Mouse (Mus musculus): ENCODE measurements around the gene Adpgk. TPM values are rescaled to one million over a fixed set of nuclear protein-coding genes. Genes with fewer than 3 reads are reported as not detected.
A peak's percentile ranks its signal among the peaks of the same experiment; 100 is the strongest.

Adpgk gene
- polyA plus RNA-seq (2014; fragmentation: Nextera tagmentation; extraction: Ambion mirVana): 50.9 and 51.7 TPM in 2 replicates

DNA sequence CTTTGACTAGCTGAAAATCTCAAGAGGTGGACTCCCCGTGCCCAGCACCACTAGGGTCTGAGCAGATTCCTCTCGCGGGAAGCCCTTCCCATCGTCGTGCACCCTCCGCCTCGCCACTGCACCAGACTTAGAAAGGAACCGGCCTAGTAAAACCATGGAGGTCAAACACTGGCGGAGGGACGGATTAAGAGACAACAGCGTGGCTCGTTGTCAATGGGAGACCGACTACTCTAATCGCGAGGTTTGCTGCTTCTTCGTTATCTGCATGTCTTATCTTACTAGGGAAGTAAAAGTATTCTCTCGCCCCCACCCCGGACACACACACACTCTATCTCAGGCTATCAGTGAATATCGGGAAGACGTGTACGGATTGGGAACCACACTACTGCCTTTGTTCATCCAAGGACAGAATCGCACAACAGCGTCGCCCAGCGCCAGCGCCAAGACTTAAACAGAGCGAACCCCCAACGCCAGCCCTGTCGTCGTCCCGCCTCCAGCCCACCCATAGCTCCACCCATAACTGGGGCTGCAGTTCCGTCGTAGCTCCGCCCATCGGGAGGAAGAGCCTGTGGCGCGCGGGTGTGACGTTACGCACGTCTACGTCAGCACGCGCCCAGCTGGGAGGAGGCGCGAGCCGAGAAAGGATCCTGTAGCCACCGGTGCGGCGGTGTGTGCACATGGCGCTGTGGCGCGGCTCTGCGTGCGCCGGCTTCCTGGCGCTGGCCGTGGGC is at the start of gene Adpgk:
Gene Adpgk, plus strand, starts transcription at position 602 of the 731 bp plus-strand sequence.
- WGBS: 2% methylated on average over 44 of the region's 58 CpGs
- peak; percentile 98 for ATAC-seq (ENCODE audit: low read depth)
- peaks cover 36% of the 10 kb centered on the region for H3K4me1 ChIP-seq (ENCODE audit: control insufficient read depth, insufficient read depth, low read length)

DNA sequence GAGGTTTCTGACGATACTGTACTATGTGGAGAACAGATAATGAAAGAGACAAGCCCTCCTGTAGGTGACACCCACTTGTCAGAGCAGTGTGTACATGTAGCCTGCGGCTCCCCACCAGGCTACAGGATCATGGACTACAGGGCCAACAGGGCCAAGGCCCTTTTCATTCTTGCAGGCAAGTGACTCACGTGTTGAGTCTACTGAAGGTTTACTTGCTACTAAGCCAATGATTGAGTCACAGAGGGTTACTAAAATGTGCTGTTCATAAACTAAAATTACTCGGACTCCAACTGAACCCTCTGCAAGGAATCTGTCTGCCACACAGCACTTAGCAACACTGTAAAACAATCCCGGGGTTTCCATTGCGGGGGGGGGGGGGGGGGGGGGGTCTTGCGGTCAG is 46.2 kb upstream of the Adpgk start:
- Histone ChIP-seq H3K9me3 (ENCODE audit: control insufficient read depth, low read length) (no peaks in the 10 kb centered on the region), H3K27ac (replicated peaks; ENCODE audit: low read depth, low read length) (no peak overlapping the region), H3K4me3 (ENCODE audit: low read depth, low read length) (no peak overlapping the region), H3K36me3 (ENCODE audit: control insufficient read depth, insufficient read depth, low read length) (no peaks in the 10 kb centered on the region), H3K4me2 (ENCODE audit: low read depth, low read length) (no peak overlapping the region), H3K4me1 (ENCODE audit: control insufficient read depth, insufficient read depth, low read length) (0 out of 2 replicates have a peak, but pooled peaks cover 13% of the 10 kb centered on the region), H3K27me3 (replicated peaks; ENCODE audit: control insufficient read depth, insufficient read depth, low read length) (no peaks in the 10 kb centered on the region), H3K9ac (ENCODE audit: low read depth, low read length) (no peak overlapping the region)
- WGBS: 57% methylated on average over 5 of the region's 7 CpGs
- ATAC-seq (ENCODE audit: low read depth): no peak
- DNase-seq (ENCODE audit: low spot score): no peak

More for the DNA sequence above, at the start of gene Adpgk:
- DNase-seq (ENCODE audit: low spot score): peak; percentile 99
- Histone ChIP-seq H3K9me3 (ENCODE audit: control insufficient read depth, low read length) (no peaks in the 10 kb centered on the region), H3K27ac (replicated peaks; ENCODE audit: low read depth, low read length) (peak within 1 kb of the TSS; percentile 93), H3K27me3 (replicated peaks; ENCODE audit: control insufficient read depth, insufficient read depth, low read length) (no peaks in the 10 kb centered on the region), H3K4me3 (ENCODE audit: low read depth, low read length) (peak within 1 kb of the TSS; percentile 85), H3K9ac (ENCODE audit: low read depth, low read length) (peak within 1 kb of the TSS; percentile 93), H3K4me2 (ENCODE audit: low read depth, low read length) (peak within 1 kb of the TSS; percentile 77), H3K36me3 (ENCODE audit: control insufficient read depth, insufficient read depth, low read length) (no peaks in the 10 kb centered on the region)

DNA sequence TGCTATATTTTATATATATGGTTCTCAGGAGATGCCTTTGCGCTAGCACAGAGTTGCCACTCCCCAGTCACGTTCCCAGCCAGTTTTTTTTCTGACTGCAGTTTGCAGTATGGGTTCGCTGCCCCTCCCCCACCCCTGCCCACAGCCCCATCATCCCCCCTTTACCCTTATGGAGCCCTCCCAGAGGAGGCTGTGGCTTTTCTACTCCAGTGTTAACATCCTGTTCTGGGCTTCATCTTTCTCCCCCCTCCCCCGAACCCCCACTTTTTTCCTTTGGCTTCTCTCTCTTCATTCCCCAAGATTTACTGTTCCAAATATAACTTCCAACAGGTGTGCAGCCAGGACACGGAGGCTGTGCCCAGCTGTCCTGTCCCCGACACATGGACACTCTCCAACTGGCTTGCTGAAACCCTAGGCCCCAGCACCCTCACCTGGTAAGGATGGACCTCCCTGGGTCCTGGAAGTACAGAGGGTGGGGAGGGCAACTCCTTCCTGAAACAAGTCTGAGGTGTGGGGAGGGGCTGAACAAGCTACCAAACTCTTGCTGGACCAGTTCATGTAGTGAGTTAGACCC is 44.8 kb upstream of the Adpgk start:
- Histone ChIP-seq H3K27me3 (replicated peaks; ENCODE audit: control insufficient read depth, insufficient read depth, low read length) (no peaks in the 10 kb centered on the region), H3K9ac (ENCODE audit: low read depth, low read length) (no peak overlapping the region), H3K4me1 (ENCODE audit: control insufficient read depth, insufficient read depth, low read length) (0 out of 2 replicates have a peak, but pooled peaks cover 13% of the 10 kb centered on the region), H3K4me2 (ENCODE audit: low read depth, low read length) (no peak overlapping the region), H3K36me3 (ENCODE audit: control insufficient read depth, insufficient read depth, low read length) (no peaks in the 10 kb centered on the region), H3K4me3 (ENCODE audit: low read depth, low read length) (no peak overlapping the region), H3K9me3 (ENCODE audit: control insufficient read depth, low read length) (no peaks in the 10 kb centered on the region), H3K27ac (replicated peaks; ENCODE audit: low read depth, low read length) (peak overlapping the region; percentile 48; the same call in 1 of the 2 replicates)
- ATAC-seq (ENCODE audit: low read depth): peak; percentile 68
- whole genome bisulfite sequencing: 31% methylated on average over 6 of the region's 6 CpGs
- peak; percentile 44 for DNase-seq (ENCODE audit: low spot score)

DNA sequence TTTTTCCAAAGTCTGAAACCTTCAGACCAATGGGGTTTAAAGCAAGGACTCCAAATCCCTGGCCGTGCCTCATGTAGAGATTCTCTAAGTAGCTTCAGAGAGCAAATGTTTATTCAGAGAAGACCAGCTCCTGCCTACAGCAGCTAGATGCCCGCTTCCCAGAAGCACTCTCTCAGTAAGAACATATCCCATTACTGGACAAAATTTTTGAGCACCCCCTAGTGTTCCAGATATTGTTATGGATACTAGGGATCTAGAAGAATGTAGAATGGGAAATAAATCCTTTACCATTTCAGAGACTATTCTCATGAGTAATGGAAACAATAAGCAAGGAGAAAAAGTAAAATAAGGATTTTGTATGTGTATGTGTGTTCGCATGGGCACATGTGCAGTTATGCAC is 42.0 kb upstream of the Adpgk start:
- Histone ChIP-seq H3K4me3 (ENCODE audit: low read depth, low read length) (no peak overlapping the region), H3K36me3 (ENCODE audit: control insufficient read depth, insufficient read depth, low read length) (no peaks in the 10 kb centered on the region), H3K9me3 (ENCODE audit: control insufficient read depth, low read length) (no peaks in the 10 kb centered on the region), H3K4me2 (ENCODE audit: low read depth, low read length) (no peak overlapping the region), H3K9ac (ENCODE audit: low read depth, low read length) (no peak overlapping the region), H3K4me1 (ENCODE audit: control insufficient read depth, insufficient read depth, low read length) (0 out of 2 replicates have a peak, but pooled peaks cover 13% of the 10 kb centered on the region), H3K27ac (replicated peaks; ENCODE audit: low read depth, low read length) (no peak overlapping the region), H3K27me3 (replicated peaks; ENCODE audit: control insufficient read depth, insufficient read depth, low read length) (no peaks in the 10 kb centered on the region)
- no peak for ATAC-seq (ENCODE audit: low read depth)
- peak; percentile 41 for DNase-seq (ENCODE audit: low spot score)
- WGBS: 73% methylated on average over 3 of the region's 3 CpGs

DNA sequence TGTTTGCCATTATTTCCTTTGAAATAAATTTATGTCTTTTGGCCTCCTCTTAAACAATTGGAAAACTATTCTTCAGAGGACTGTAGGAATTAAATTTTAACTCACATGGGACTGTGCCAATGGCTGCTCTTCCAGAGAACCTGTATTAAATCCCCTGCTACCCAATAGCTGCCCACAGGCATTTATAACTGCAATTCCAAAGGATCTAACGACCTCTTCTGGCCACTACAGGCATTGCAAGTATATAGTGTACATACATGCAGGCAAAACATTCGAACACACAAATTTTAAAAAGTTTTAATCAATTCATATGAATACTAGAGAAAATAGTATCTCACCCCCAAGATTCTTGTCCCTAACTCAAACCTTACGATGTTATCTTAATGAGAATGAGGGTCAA is 41.1 kb upstream of the Adpgk start:
- no peak overlapping the region for H3K4me2 ChIP-seq (ENCODE audit: low read depth, low read length)
- peaks cover 13% of the 10 kb centered on the region; the same call in 1 of the 2 replicates for H3K4me1 ChIP-seq (ENCODE audit: control insufficient read depth, insufficient read depth, low read length)
- DNase-seq (ENCODE audit: low spot score) (no peak), ATAC-seq (ENCODE audit: low read depth) (no peak)
- WGBS: 63% methylated on average over 3 of the region's 3 CpGs
- no peak overlapping the region for H3K4me3 ChIP-seq (ENCODE audit: low read depth, low read length)
- no peaks in the 10 kb centered on the region for H3K27me3 ChIP-seq (replicated peaks; ENCODE audit: control insufficient read depth, insufficient read depth, low read length)
- H3K36me3 ChIP-seq (ENCODE audit: control insufficient read depth, insufficient read depth, low read length): no peaks in the 10 kb centered on the region
- H3K9me3 ChIP-seq (ENCODE audit: control insufficient read depth, low read length): no peaks in the 10 kb centered on the region
- H3K9ac ChIP-seq (ENCODE audit: low read depth, low read length): no peak overlapping the region
- no peak overlapping the region for H3K27ac ChIP-seq (replicated peaks; ENCODE audit: low read depth, low read length)

DNA sequence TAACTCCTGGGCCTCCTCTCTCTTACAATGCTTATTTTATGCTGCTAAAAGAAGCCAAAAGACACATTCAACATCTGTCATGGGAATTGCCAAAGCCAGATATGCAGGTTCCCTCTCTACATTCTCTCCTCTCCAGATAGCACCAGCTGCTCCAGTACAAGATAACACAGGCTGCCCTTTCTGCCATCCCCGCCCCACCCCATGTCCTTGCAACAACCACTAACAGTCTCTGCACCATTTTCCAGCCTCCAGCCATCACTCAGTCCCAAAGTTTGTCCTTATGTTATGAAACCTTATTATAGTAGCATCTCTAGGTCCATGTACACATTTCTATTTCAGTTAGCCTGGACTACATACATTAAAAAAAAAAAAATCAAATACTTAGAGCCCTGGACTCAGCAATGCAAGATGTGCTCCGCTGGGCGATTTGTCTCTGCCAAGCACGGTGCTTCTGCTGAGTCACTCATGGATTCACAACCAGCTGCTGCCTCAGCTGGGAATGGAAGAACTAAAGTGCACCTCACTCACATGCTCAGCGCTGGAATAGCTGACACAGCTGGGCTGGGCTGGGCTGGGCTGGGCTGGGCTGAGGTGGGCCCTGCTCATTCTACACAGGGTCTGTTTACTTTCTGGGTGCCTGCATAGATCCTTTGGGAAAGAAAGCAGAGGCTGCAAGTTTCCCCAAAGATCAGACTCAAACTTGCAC is 36.5 kb upstream of the Adpgk start:
- ATAC-seq (ENCODE audit: low read depth) (peak; percentile 33; the same call in 1 of the 2 replicates), DNase-seq (ENCODE audit: low spot score) (peak; percentile 45)
- WGBS: 64% methylated on average over 5 of the region's 5 CpGs

DNA sequence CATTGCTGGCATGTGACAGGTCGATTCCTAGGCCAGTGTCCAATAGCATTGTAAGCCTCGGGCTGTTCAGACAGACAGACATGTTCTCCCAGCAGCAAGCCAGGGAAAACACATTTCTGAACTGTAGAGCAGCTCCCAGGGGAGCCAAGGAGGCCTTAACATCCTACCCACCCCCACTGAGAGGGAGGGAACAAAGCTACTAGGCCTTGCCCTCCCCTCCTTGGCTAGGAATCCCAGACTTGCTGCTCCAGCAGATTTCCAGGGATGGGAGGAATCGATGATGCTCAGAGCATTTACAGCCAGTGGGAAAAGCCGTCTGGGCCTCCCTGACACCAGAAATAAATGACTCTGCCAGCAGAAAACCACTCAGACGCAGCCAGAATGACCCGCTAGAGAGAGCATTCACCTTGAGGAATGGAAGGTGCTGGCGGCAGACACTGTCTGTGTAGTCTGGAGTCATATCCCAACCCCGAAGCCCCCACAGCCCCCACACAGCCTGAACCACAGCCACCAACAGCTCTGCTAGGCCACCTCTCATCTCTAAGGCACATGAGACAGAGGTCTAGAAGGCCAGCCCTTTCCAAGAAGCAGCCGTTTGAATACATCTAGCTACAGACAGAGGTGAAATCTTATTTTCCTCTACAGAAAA is 31.4 kb upstream of the Adpgk start:
- WGBS: 61% methylated on average over 9 of the region's 9 CpGs
- no peak overlapping the region for H3K9ac ChIP-seq (ENCODE audit: low read depth, low read length)
- H3K4me2 ChIP-seq (ENCODE audit: low read depth, low read length): no peak overlapping the region
- H3K9me3 ChIP-seq (ENCODE audit: control insufficient read depth, low read length): no peaks in the 10 kb centered on the region
- no peaks in the 10 kb centered on the region for H3K36me3 ChIP-seq (ENCODE audit: control insufficient read depth, insufficient read depth, low read length)
- peak; percentile 35 for DNase-seq (ENCODE audit: low spot score)
- ATAC-seq (ENCODE audit: low read depth): no peak
- no peak overlapping the region for H3K4me3 ChIP-seq (ENCODE audit: low read depth, low read length)
- no peaks in the 10 kb centered on the region; the same call in none of the 2 replicates for H3K4me1 ChIP-seq (ENCODE audit: control insufficient read depth, insufficient read depth, low read length)
- H3K27ac ChIP-seq (replicated peaks; ENCODE audit: low read depth, low read length): no peak overlapping the region
- no peaks in the 10 kb centered on the region for H3K27me3 ChIP-seq (replicated peaks; ENCODE audit: control insufficient read depth, insufficient read depth, low read length)

More for the DNA sequence above, 36.5 kb upstream of the Adpgk start:
- H3K27ac ChIP-seq (replicated peaks; ENCODE audit: low read depth, low read length): no peak overlapping the region
- H3K36me3 ChIP-seq (ENCODE audit: control insufficient read depth, insufficient read depth, low read length): no peaks in the 10 kb centered on the region
- H3K9ac ChIP-seq (ENCODE audit: low read depth, low read length): no peak overlapping the region
- H3K27me3 ChIP-seq (replicated peaks; ENCODE audit: control insufficient read depth, insufficient read depth, low read length): no peaks in the 10 kb centered on the region
- no peaks in the 10 kb centered on the region for H3K9me3 ChIP-seq (ENCODE audit: control insufficient read depth, low read length)
- H3K4me2 ChIP-seq (ENCODE audit: low read depth, low read length): no peak overlapping the region
- H3K4me3 ChIP-seq (ENCODE audit: low read depth, low read length): no peak overlapping the region
- H3K4me1 ChIP-seq (ENCODE audit: control insufficient read depth, insufficient read depth, low read length): no peaks in the 10 kb centered on the region; the same call in 1 of the 2 replicates

DNA sequence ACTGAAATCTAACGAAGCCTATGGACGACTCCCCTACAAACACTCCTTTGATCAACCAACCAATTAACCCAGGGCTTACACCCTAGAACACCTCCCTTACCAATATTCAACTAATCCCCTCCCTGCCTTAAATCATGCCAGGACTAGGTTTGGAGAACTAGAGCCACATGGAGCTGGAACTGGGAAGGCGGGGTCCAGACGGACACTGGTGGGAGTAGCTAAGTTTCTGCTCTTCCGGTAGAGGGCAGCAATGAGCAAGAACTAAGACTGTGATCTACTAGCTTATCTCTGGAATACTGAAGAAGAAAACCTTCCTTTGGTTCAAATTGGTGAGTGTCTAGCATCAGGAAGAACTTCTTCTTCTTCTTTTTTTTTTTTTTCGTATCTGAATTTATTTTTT is 25.0 kb upstream of the Adpgk start:
- H3K36me3 ChIP-seq (ENCODE audit: control insufficient read depth, insufficient read depth, low read length): no peaks in the 10 kb centered on the region
- H3K27me3 ChIP-seq (replicated peaks; ENCODE audit: control insufficient read depth, insufficient read depth, low read length): no peaks in the 10 kb centered on the region
- DNase-seq (ENCODE audit: low spot score): no peak
- H3K4me1 ChIP-seq (ENCODE audit: control insufficient read depth, insufficient read depth, low read length): no peaks in the 10 kb centered on the region; the same call in 1 of the 2 replicates
- ATAC-seq (ENCODE audit: low read depth): no peak
- 53% methylated on average over 6 of the region's 6 CpGs for WGBS
- no peak overlapping the region for H3K4me2 ChIP-seq (ENCODE audit: low read depth, low read length)
- no peak overlapping the region for H3K27ac ChIP-seq (replicated peaks; ENCODE audit: low read depth, low read length)
- H3K9ac ChIP-seq (ENCODE audit: low read depth, low read length): no peak overlapping the region
- no peak overlapping the region for H3K4me3 ChIP-seq (ENCODE audit: low read depth, low read length)
- H3K9me3 ChIP-seq (ENCODE audit: control insufficient read depth, low read length): no peaks in the 10 kb centered on the region

Measured in embryonic facial prominence, embryonic 14.5 days (tissue).